Mouse (Mus musculus) right cerebral cortex, postnatal 10 days (tissue): ENCODE results near the gene Ctse.

Source experiments
- DNase-seq, 2 experiments: peaks; one replicate each; pipeline ENCODE4 v3.0.0; 2021; ENCODE audit warnings: low spot score in 2 of 2

The Ctse gene

GRCm38 (mm10) chr1:131699642-131700041 is 61.5 kb downstream of the Ctse start:
- DNase-seq: no peak

GRCm38 (mm10) chr1:131700447-131700846 is 62.3 kb downstream of the Ctse start:
- DNase-seq: no peak

- DNase-seq: no peak
Measured at GRCm38 (mm10) chr1:131701391-131701790, 63.3 kb downstream of the Ctse start.

GRCm38 (mm10) chr1:131702094-131702766 is 64.1 kb downstream of the Ctse start:
- DNase-seq: peak in 1 of 2 experiments; percentile 50

- no peak for DNase-seq
Measured at GRCm38 (mm10) chr1:131703482-131703881, 65.4 kb downstream of the Ctse start.

- peak in 1 of 2 experiments; percentile 54 for DNase-seq
Measured at GRCm38 (mm10) chr1:131708338-131708737, 70.2 kb downstream of the Ctse start.

- no peak for DNase-seq
Measured at GRCm38 (mm10) chr1:131711518-131711917, 73.4 kb downstream of the Ctse start.

- DNase-seq: peak; percentile 84 to 93
Measured at GRCm38 (mm10) chr1:131712386-131712785, 74.3 kb downstream of the Ctse start.

- DNase-seq: no peak
Measured at GRCm38 (mm10) chr1:131714388-131715337, 76.6 kb downstream of the Ctse start.

GRCm38 (mm10) chr1:131718952-131719694 is 81.0 kb downstream of the Ctse start:
- DNase-seq: no peak

GRCm38 (mm10) chr1:131721989-131722388 is 83.9 kb downstream of the Ctse start:
- no peak for DNase-seq

- no peak for DNase-seq
Measured at GRCm38 (mm10) chr1:131723549-131723948, 85.4 kb downstream of the Ctse start.
